Comparison of ENCODE assay signal across 16 mouse cellular contexts in genomic region chr8:33997676-33998075, GRCm38 (mm10).
DNase-seq lines count a peak whose midpoint lies in the region; ATAC-seq and TF ChIP-seq lines count a peak whose summit lies in the region.
"Had no signal": no experiment of that assay in that cellular context is flagged by ENCODE, and none has a peak within 500 bp of the region (broad histone marks: within the 10 kb centered on the region; RNA-seq: fewer than 3 reads in every experiment).

No protein-coding gene starts in this region.

- no peaks in the 10 kb centered on the region for H3K36me3 ChIP-seq in heart, embryonic 12.5 days
- H3K36me3 ChIP-seq in kidney, postnatal 0 days (ENCODE audit: insufficient read depth, low read length): no peaks in the 10 kb centered on the region
- H3K36me3 ChIP-seq: embryonic facial prominence, embryonic 13.5 days; forebrain, embryonic 15.5 days; hindbrain, embryonic 12.5 days; limb, embryonic 15.5 days; midbrain, embryonic 13.5 days had no signal

- no peak for TF ChIP-seq CTCF in left cerebral cortex, adult 2 months (IDR thresholded peaks at IDR 0.05)
- no peak for TF ChIP-seq CTCF in kidney, postnatal 0 days (IDR thresholded peaks at IDR 0.05; ENCODE audit: low read depth)

- intact Hi-C loops in left cerebral cortex, adult 2 months (cut with DNase I): no loop called here

- peak overlapping the region; percentile 14; the same call in 1 of the 2 replicates for H3K4me2 ChIP-seq in heart, embryonic 12.5 days
- H3K4me2 ChIP-seq in kidney, postnatal 0 days (ENCODE audit: low read length): no peak overlapping the region
- H3K4me2 ChIP-seq: embryonic facial prominence, embryonic 13.5 days; forebrain, embryonic 15.5 days; hindbrain, embryonic 12.5 days; limb, embryonic 15.5 days; midbrain, embryonic 13.5 days had no signal

- no peaks in the 10 kb centered on the region for H3K9me3 ChIP-seq in heart, embryonic 12.5 days (replicated peaks)
- no peaks in the 10 kb centered on the region for H3K9me3 ChIP-seq in kidney, postnatal 0 days (replicated peaks; ENCODE audit: low read length)
- H3K9me3 ChIP-seq: embryonic facial prominence, embryonic 13.5 days; forebrain, embryonic 15.5 days; hindbrain, embryonic 12.5 days; limb, embryonic 15.5 days; midbrain, embryonic 13.5 days had no signal

- no peaks in the 10 kb centered on the region for H3K27me3 ChIP-seq in heart, embryonic 12.5 days (replicated peaks)
- H3K27me3 ChIP-seq in kidney, postnatal 0 days (ENCODE audit: insufficient read depth, low read length): no peaks in the 10 kb centered on the region
- H3K27me3 ChIP-seq: embryonic facial prominence, embryonic 13.5 days; forebrain, embryonic 15.5 days; hindbrain, embryonic 12.5 days; limb, embryonic 15.5 days; midbrain, embryonic 13.5 days had no signal

- no peak overlapping the region for H3K4me3 ChIP-seq in left cerebral cortex, adult 2 months
- no peak overlapping the region for H3K4me3 ChIP-seq in heart, embryonic 12.5 days
- H3K4me3 ChIP-seq in kidney, postnatal 0 days (replicated peaks; ENCODE audit: low read depth, low read length): no peak overlapping the region
- H3K4me3 ChIP-seq: embryonic facial prominence, embryonic 13.5 days; forebrain, embryonic 15.5 days; hindbrain, embryonic 12.5 days; limb, embryonic 15.5 days; midbrain, embryonic 13.5 days had no signal

- no peak overlapping the region for H3K27ac ChIP-seq in left cerebral cortex, adult 2 months
- H3K27ac ChIP-seq in heart, embryonic 12.5 days (ENCODE audit: poor library complexity, severe bottlenecking): peak overlapping the region; percentile 84
- H3K27ac ChIP-seq in kidney, postnatal 0 days: no peak overlapping the region
- H3K27ac ChIP-seq: embryonic facial prominence, embryonic 13.5 days; forebrain, embryonic 15.5 days; hindbrain, embryonic 12.5 days; limb, embryonic 15.5 days; midbrain, embryonic 13.5 days had no signal

- H3K4me1 ChIP-seq in heart, embryonic 12.5 days (replicated peaks): peaks cover 38% of the 10 kb centered on the region
- no peaks in the 10 kb centered on the region for H3K4me1 ChIP-seq in kidney, postnatal 0 days (replicated peaks; ENCODE audit: insufficient read depth, low read length)
- H3K4me1 ChIP-seq: forebrain, embryonic 15.5 days; hindbrain, embryonic 12.5 days; midbrain, embryonic 13.5 days had no signal

- ATAC-seq in heart, embryonic 12.5 days (ENCODE audit: insufficient number of reproducible peaks, low FRiP score): peak; percentile 74
- peak; percentile 40; the same call in 1 of the 2 replicates for ATAC-seq in kidney, postnatal 0 days (replicated peaks; ENCODE audit: low FRiP score, low read depth)
- ATAC-seq: forebrain, embryonic 15.5 days; lung, postnatal 0 days; midbrain, embryonic 13.5 days had no signal

- 15% methylated on average over 4 of the region's 4 CpGs for WGBS in heart, embryonic 12.5 days
- 21% methylated on average over 4 of the region's 4 CpGs for whole genome bisulfite sequencing in kidney, postnatal 0 days

- DNase-seq in left cerebral cortex, adult 2 months (ENCODE audit: extremely low spot score in 1 of 2, low spot score in 2 of 2): peak; percentile 11 to 18
- no peak for DNase-seq in left cerebral cortex, adult 11 months (ENCODE audit: low spot score)
- peak; percentile 43 for DNase-seq in kidney, postnatal 0 days (ENCODE audit: low spot score)
- peak; percentile 51 for DNase-seq in telencephalon, adult 2 months (ENCODE audit: low read depth, low spot score)
- no peak for DNase-seq in adrenal gland, postnatal 25 days
- DNase-seq in adrenal gland, postnatal 4 days (ENCODE audit: low spot score in 2 of 2): no peak
- DNase-seq: adrenal gland, postnatal 36 days; cerebellum, adult 9-10 months; thymus, postnatal 14 days had no signal

- H3K9ac ChIP-seq in heart, embryonic 12.5 days: no peak overlapping the region; the same call in 1 of the 2 replicates
- no peak overlapping the region for H3K9ac ChIP-seq in kidney, postnatal 0 days (ENCODE audit: low read depth, low read length)
- H3K9ac ChIP-seq: embryonic facial prominence, embryonic 13.5 days; forebrain, embryonic 15.5 days; hindbrain, embryonic 12.5 days; limb, embryonic 15.5 days; midbrain, embryonic 13.5 days had no signal

Comparison
In these comparisons a context has a peak if more than half of its experiments do, and no peak if none do; other contexts are left out.
1. DNase-seq: peak in left cerebral cortex, adult 2 months (2 of 2), kidney, postnatal 0 days (single experiment) and telencephalon, adult 2 months (single experiment); none in left cerebral cortex, adult 11 months (single experiment), adrenal gland, postnatal 25 days (single experiment) and adrenal gland, postnatal 4 days (0 of 2).